Mouse (Mus musculus): ENCODE results near the gene Eya3. TPM values are rescaled to one million over a fixed set of nuclear protein-coding genes. Genes with fewer than 3 reads are reported as not detected.
"Not testable (repeated sequence)": the region's sequence is repeated elsewhere in the genome, so short reads cannot be mapped to it uniquely, and the experiment has no call there.

Gene Eya3
- polyA plus RNA-seq (2014; fragmentation: Nextera tagmentation; extraction: Ambion mirVana): 10.6 and 13.2 TPM in 2 replicates

DNA sequence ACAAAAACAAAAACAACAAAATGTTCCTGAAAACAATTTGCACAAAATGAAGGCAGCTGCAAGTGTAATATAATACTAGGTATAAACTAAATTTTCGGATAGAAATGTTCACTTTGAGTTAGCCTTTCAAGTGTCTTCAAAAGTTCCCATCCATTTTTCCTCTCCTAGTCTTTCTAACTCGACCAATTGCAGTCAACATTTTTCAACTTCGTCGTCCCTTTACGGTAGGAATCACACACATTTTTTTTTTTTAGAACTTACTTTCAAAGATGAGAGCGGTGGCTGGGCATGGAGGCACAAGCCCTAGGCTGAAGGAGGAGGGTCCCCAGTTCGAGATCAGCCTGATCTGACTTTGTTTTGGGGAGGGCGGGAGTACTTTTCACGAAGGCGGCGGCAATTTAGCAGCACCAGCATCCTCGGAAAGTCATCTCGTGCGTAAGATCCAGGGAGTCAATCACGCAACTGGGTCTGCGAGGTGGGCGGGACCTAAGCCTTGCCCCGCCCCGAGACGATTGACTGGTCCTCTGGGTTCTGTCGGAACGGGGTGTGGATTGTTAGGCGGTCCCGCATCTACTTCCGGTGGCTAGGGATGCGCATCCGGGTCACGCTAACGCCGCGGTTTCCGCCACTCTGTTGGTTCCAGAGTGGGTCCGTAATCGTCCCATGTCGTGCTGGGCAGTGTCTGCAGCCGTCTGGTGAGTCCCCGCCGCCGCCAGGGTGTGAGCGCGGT is at the start of gene Eya3:
Gene Eya3 (plus strand): TSS at position 527 of the 730 bp plus-strand sequence.
- no peaks in the 10 kb centered on the region for H3K27me3 ChIP-seq (ENCODE audit: control insufficient read depth, insufficient read depth, low read length)
- H3K4me2 ChIP-seq (ENCODE audit: low read depth, low read length): peak within 1 kb of the TSS; percentile 88
- no peaks in the 10 kb centered on the region for H3K9me3 ChIP-seq (ENCODE audit: control insufficient read depth, low read length)
- H3K4me1 ChIP-seq (ENCODE audit: control insufficient read depth, insufficient read depth, low read length): peaks cover 9% of the 10 kb centered on the region
- H3K4me3 ChIP-seq (ENCODE audit: low read depth, low read length): peak within 1 kb of the TSS; percentile 93
- peak within 1 kb of the TSS; percentile 83 for H3K27ac ChIP-seq (ENCODE audit: low read depth, low read length)
- H3K9ac ChIP-seq (replicated peaks; ENCODE audit: low read depth, low read length): peak within 1 kb of the TSS; percentile 91
- no peaks in the 10 kb centered on the region for H3K36me3 ChIP-seq (ENCODE audit: control insufficient read depth, insufficient read depth, low read length)
- under 1% methylated on average over 41 of the region's 41 CpGs for WGBS
- ATAC-seq (ENCODE audit: low read depth): peak; percentile 99

DNA sequence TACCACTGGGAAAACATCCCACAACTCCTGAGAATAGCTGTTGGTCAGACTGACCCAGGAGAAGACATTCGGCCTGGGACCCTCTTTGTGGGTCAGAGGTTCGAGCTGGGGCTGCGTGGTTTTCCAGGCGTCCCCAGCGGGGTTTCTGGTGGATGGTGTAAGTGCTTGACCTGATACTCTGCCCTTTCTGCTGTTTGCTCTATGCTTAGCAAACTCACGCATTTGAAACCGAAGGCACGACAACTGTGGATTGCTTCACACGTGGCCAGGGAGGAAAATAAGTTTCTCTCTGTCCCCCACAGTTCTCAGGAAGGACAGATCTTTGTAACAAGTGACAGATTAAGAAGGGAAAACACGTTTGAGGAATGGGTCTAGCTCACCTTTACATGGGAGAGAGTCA is 48.1 kb upstream of the Eya3 start:
- Histone ChIP-seq H3K9ac (replicated peaks; ENCODE audit: low read depth, low read length) (no peak overlapping the region), H3K27me3 (ENCODE audit: control insufficient read depth, insufficient read depth, low read length) (no peaks in the 10 kb centered on the region), H3K27ac (ENCODE audit: low read depth, low read length) (no peak overlapping the region), H3K36me3 (ENCODE audit: control insufficient read depth, insufficient read depth, low read length) (no peaks in the 10 kb centered on the region), H3K4me1 (ENCODE audit: control insufficient read depth, insufficient read depth, low read length) (no peaks in the 10 kb centered on the region), H3K9me3 (ENCODE audit: control insufficient read depth, low read length) (no peaks in the 10 kb centered on the region), H3K4me3 (ENCODE audit: low read depth, low read length) (no peak overlapping the region), H3K4me2 (ENCODE audit: low read depth, low read length) (no peak overlapping the region)
- ATAC-seq (ENCODE audit: low read depth): no peak
- 86% methylated on average over 10 of the region's 10 CpGs for WGBS

DNA sequence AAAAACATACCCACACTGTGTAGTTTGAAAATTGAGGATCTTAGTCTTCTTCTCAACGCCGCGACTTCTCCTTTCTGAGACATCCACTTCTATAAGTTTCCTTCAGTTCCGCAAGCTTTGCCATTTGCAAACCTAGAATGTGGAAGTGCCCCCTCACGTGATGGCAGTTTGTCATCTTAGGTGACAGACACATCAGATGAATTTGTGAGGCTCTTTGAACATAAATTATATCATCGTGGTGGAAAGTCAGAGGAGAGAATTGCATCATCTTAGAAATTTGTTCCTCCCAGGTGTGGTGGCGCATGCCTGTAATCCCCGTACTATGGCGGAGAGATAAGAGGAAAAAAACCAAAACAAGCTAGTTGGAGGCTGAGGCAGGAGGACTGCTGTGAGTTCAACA is 45.8 kb upstream of the Eya3 start:
- Histone ChIP-seq H3K9me3 (ENCODE audit: control insufficient read depth, low read length) (no peaks in the 10 kb centered on the region), H3K9ac (replicated peaks; ENCODE audit: low read depth, low read length) (no peak overlapping the region), H3K36me3 (ENCODE audit: control insufficient read depth, insufficient read depth, low read length) (no peaks in the 10 kb centered on the region), H3K4me2 (ENCODE audit: low read depth, low read length) (no peak overlapping the region), H3K27me3 (ENCODE audit: control insufficient read depth, insufficient read depth, low read length) (no peaks in the 10 kb centered on the region), H3K4me3 (ENCODE audit: low read depth, low read length) (no peak overlapping the region), H3K4me1 (ENCODE audit: control insufficient read depth, insufficient read depth, low read length) (no peaks in the 10 kb centered on the region), H3K27ac (ENCODE audit: low read depth, low read length) (no peak overlapping the region)
- WGBS: 95% methylated on average over 9 of the region's 9 CpGs
- ATAC-seq (ENCODE audit: low read depth): no peak

DNA sequence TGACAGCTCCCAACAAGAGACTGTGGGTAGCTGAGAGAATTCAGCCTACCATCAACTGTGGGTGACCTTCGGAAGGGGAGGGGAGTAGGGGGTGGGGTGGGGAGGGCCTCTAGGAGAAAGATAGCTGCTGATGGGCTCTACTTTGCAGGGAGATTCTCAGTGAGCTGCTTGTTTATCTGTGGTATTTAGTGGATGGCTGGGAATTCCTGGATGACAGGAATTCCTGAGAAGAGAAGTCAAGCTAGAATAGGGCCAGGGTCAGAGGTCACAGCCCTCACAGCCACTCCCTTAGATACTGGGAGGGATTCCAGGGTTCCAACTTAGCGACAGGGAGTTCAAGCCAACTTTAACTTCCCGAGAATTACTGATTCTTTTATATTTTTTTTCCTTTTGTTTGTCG is 44.6 kb upstream of the Eya3 start:
- no peak overlapping the region for H3K4me2 ChIP-seq (ENCODE audit: low read depth, low read length)
- H3K36me3 ChIP-seq (ENCODE audit: control insufficient read depth, insufficient read depth, low read length): no peaks in the 10 kb centered on the region
- no peak for ATAC-seq (ENCODE audit: low read depth)
- 60% methylated on average over 4 of the region's 4 CpGs for WGBS
- H3K27me3 ChIP-seq (ENCODE audit: control insufficient read depth, insufficient read depth, low read length): no peaks in the 10 kb centered on the region
- no peaks in the 10 kb centered on the region for H3K9me3 ChIP-seq (ENCODE audit: control insufficient read depth, low read length)
- H3K27ac ChIP-seq (ENCODE audit: low read depth, low read length): no peak overlapping the region
- no peak overlapping the region for H3K4me3 ChIP-seq (ENCODE audit: low read depth, low read length)
- no peaks in the 10 kb centered on the region for H3K4me1 ChIP-seq (ENCODE audit: control insufficient read depth, insufficient read depth, low read length)
- no peak overlapping the region for H3K9ac ChIP-seq (replicated peaks; ENCODE audit: low read depth, low read length)

DNA sequence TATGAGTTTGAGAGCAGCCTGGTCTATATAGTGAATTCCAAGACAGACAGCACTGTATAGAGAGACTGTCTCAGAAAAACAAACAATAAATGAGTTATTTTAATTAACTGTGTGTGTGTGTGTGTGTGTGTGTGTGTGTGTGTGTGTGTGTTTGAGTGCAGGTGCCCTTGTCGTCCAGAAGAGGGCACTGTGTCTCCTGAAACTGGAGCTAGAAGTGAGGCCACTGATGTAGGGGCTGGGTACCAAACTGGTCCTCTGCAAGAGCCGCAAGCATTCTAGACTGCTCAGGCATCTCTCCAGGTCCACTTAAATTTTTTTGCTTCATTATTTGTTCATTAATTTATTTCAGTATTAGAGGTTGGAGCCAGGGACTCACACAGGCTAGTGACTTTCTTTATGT is 39.9 kb upstream of the Eya3 start:
- Histone ChIP-seq H3K4me1 (ENCODE audit: control insufficient read depth, insufficient read depth, low read length) (no peaks in the 10 kb centered on the region), H3K27me3 (ENCODE audit: control insufficient read depth, insufficient read depth, low read length) (no peaks in the 10 kb centered on the region), H3K27ac (ENCODE audit: low read depth, low read length) (no peak overlapping the region), H3K36me3 (ENCODE audit: control insufficient read depth, insufficient read depth, low read length) (no peaks in the 10 kb centered on the region), H3K9ac (replicated peaks; ENCODE audit: low read depth, low read length) (no peak overlapping the region), H3K4me2 (ENCODE audit: low read depth, low read length) (no peak overlapping the region), H3K4me3 (ENCODE audit: low read depth, low read length) (no peak overlapping the region), H3K9me3 (ENCODE audit: control insufficient read depth, low read length) (no peaks in the 10 kb centered on the region)
- no peak for ATAC-seq (ENCODE audit: low read depth)
- 88% methylated on average over 2 of the region's 2 CpGs for WGBS

DNA sequence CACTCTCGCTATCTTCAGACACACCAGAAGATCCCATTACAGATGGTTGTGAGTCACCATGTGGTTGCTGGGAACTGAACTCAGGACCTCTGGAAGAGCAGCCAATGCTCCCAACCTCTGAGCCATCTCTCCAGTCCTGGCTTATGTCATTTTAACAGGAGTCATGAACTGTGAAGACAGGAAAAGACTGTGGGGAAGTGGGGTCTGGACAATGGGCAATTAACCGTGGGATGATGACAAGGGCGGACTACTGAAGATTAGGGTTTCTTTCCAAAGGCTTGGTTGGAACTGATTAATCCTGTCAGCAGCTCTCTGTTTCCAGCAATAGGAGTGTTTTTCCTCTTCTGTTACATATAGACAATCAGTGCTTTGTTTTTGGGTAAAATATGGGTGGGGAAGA is 39.0 kb upstream of the Eya3 start:
- H3K36me3 ChIP-seq (ENCODE audit: control insufficient read depth, insufficient read depth, low read length): no peaks in the 10 kb centered on the region
- no peak for ATAC-seq (ENCODE audit: low read depth)
- H3K4me2 ChIP-seq (ENCODE audit: low read depth, low read length): no peak overlapping the region
- H3K27me3 ChIP-seq (ENCODE audit: control insufficient read depth, insufficient read depth, low read length): no peaks in the 10 kb centered on the region
- H3K9me3 ChIP-seq (ENCODE audit: control insufficient read depth, low read length): no peaks in the 10 kb centered on the region
- no peak overlapping the region for H3K27ac ChIP-seq (ENCODE audit: low read depth, low read length)
- no peaks in the 10 kb centered on the region for H3K4me1 ChIP-seq (ENCODE audit: control insufficient read depth, insufficient read depth, low read length)
- H3K9ac ChIP-seq (replicated peaks; ENCODE audit: low read depth, low read length): no peak overlapping the region
- H3K4me3 ChIP-seq (ENCODE audit: low read depth, low read length): no peak overlapping the region
- 81% methylated on average over 3 of the region's 3 CpGs for WGBS

DNA sequence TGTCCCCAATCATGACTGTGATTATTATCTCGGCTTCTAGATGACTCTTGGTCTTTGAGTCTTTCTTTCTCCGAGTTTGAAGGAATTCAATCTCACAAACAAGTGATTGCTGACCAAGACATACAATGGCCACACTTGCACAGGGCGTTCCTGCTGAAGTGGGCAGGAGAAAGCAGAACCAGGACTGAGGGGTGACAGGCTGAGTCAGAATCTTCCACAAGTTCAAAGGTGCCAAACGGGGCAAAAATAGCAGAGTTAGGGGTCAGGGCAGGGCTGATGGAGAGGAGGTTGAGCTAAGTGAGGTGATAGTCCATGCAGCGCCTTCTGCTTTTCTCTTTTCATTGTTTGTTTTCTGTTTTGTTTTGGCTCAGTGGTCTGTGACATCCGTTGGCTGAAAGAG is 38.3 kb upstream of the Eya3 start:
- no peak for ATAC-seq (ENCODE audit: low read depth)

DNA sequence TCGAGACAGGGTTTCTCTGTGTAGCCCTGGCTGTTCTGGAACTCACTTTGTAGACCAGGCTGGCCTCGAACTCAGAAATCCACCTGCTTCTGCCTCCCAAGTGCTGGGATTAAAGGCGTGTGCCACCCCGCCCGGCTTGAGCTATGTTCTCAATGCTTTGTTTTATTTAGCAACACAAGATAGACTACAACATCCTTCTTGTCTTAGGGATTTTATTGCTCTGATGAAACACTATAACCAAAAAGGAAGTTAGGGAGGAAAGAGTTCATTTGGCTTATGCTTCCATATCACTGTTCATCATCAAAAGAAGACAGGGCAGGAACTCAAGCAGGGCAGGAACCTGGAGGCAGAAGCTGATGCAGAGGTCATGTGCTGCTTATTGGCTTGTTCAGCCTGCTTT is 37.5 kb upstream of the Eya3 start:
- not testable (repeated sequence) for H3K4me1 ChIP-seq (ENCODE audit: control insufficient read depth, insufficient read depth, low read length); ATAC-seq (ENCODE audit: low read depth); H3K4me3 ChIP-seq (ENCODE audit: low read depth, low read length); H3K9me3 ChIP-seq (ENCODE audit: control insufficient read depth, low read length); H3K27me3 ChIP-seq (ENCODE audit: control insufficient read depth, insufficient read depth, low read length); H3K4me2 ChIP-seq (ENCODE audit: low read depth, low read length); H3K9ac ChIP-seq (replicated peaks; ENCODE audit: low read depth, low read length); H3K27ac ChIP-seq (ENCODE audit: low read depth, low read length); H3K36me3 ChIP-seq (ENCODE audit: control insufficient read depth, insufficient read depth, low read length)
- 80% methylated on average over 5 of the region's 5 CpGs for WGBS

More for the DNA sequence above, 38.3 kb upstream of the Eya3 start:
- Histone ChIP-seq H3K27ac (ENCODE audit: low read depth, low read length) (no peak overlapping the region), H3K36me3 (ENCODE audit: control insufficient read depth, insufficient read depth, low read length) (no peaks in the 10 kb centered on the region), H3K9me3 (ENCODE audit: control insufficient read depth, low read length) (no peaks in the 10 kb centered on the region), H3K9ac (replicated peaks; ENCODE audit: low read depth, low read length) (no peak overlapping the region), H3K27me3 (ENCODE audit: control insufficient read depth, insufficient read depth, low read length) (no peaks in the 10 kb centered on the region), H3K4me1 (ENCODE audit: control insufficient read depth, insufficient read depth, low read length) (no peaks in the 10 kb centered on the region), H3K4me3 (ENCODE audit: low read depth, low read length) (no peak overlapping the region), H3K4me2 (ENCODE audit: low read depth, low read length) (no peak overlapping the region)
- WGBS: 81% methylated on average over 6 of the region's 6 CpGs

DNA sequence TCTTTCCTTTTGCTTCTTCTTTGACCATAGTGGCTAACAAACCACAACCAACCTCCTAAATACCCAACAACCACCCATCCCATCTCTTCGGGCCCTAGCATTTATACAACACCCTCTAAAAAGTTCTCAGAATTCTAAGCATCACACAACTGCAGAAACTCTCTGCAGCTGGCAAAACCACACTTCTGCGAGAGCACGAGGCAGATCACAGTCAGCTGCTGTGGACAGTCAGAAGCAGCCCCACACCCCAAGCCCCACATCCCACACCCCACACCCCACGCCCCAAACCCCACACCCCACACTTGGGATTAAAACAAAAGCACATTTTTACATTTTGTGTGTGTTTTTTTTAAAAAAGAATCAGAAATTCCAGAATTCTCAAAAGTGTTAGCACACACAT is 35.3 kb upstream of the Eya3 start:
- Histone ChIP-seq H3K9me3 (ENCODE audit: control insufficient read depth, low read length) (no peaks in the 10 kb centered on the region), H3K4me2 (ENCODE audit: low read depth, low read length) (no peak overlapping the region), H3K4me1 (ENCODE audit: control insufficient read depth, insufficient read depth, low read length) (no peaks in the 10 kb centered on the region), H3K27me3 (ENCODE audit: control insufficient read depth, insufficient read depth, low read length) (no peaks in the 10 kb centered on the region), H3K27ac (ENCODE audit: low read depth, low read length) (no peak overlapping the region), H3K4me3 (ENCODE audit: low read depth, low read length) (no peak overlapping the region), H3K36me3 (ENCODE audit: control insufficient read depth, insufficient read depth, low read length) (no peaks in the 10 kb centered on the region), H3K9ac (replicated peaks; ENCODE audit: low read depth, low read length) (no peak overlapping the region)
- WGBS: 85% methylated on average over 4 of the region's 4 CpGs
- no peak for ATAC-seq (ENCODE audit: low read depth)
